Mouse (Mus musculus) lung, postnatal 36 days (tissue): ENCODE measurements at regions not wholly inside any gene's neighbourhood (a gene's known extent, or its start where the extent isn't known, plus 50 kb on each side); places are given as distances from the start of the nearest gene placed in this dataset.
"Not testable (repeated sequence)": the region's sequence is repeated elsewhere in the genome, so short reads cannot be mapped to it uniquely, and the experiment has no call there.

ENCODE experiments used
- DNase-seq: peaks from one replicate; pipeline ENCODE4 v3.0.0; 2022; ENCODE audit warnings: mixed read lengths

DNA sequence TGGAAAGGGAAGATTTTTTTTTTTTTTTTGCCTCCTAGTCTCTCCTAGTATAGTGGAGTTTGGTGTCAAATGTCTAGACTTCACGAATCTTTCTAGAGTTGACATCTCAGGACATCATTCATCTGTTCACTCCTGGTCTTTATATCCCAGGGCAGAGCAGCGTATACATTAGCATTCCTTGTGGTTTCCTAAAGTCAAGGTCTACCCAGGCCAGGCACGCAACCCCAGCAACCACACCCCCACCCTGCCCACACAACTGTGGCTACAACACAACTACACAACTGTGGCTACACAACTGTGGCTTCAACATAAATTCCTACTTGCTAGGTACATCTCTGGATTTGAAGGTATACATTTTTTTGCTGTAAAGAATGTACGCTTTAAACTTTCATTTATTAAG lies 122.2 kb downstream of the Ppp1r3a start:
- DNase-seq, result no peak

DNA sequence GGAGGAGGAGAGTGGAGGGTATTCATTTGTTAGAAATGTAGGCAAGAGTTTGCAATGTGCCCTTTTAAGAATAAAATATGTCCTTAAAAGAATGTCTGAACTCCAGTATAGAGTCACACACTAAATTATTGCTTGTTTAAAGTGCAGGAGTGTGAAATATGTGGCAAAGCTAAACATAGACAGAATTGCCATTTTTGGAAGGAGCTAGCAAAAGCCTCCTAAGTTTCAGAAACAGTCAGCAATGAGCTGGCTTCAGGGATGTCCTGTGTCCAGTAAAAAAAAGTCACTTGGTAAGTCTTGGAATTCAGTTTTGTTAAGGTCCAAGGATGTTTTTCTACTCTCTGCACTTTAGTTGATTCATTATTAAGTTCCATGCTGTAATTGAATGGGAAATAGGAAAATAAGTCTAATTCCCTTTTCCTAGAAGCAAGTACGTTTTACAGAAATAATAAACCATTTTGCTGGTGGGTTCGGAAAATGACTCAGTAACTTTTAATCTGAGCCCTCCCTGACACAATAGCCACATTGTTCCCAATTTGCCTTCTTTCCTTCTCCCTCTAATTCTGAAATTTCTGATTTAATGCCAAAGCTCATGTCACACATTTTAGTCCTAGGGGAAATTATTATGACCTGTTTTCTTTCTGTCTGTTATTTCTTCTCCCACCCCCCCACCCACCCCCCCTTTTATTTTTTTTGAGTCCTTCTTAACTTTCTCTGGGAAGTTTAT lies 123.2 kb downstream of the Ppp1r3a start:
- no peak for DNase-seq

DNA sequence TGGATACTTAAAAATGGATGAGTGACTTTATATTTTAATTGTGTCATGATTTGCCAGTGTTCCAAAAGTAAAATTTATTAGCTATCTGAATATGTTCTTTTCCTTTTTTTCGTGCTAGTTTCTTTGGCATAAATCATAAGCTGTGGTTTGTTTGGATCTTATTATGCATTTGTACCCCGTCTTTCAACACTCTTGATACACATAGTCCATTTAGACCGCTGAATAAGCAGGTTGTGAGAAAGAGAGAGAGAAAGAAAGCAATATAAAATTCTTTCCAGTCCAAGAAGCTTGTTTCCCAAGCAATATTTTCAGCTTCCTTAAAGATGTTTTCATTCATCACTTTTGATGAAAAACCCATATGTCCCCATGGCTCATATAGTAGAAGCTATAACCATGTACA lies 138.4 kb downstream of the Ppp1r3a start:
- DNase-seq, result no peak

DNA sequence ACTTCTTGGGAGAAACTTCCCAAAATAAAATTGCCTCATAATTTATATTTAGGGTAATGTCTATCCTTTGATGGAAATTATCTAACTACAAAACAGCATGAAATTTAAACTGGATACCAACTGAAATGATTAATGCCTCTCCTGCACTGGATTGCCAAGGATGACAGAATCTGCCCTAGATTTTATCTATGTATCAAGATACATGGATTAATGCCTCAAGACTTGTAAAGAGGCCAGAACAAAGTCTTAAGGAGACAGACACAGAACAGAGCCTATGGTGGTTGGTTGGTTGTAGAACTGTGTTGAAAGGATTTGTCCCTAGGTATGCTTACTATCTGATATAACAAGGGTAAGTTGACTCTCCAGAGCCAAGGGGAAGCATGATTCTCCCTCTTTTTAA lies 147.0 kb downstream of the Ppp1r3a start:
- no peak for DNase-seq

DNA sequence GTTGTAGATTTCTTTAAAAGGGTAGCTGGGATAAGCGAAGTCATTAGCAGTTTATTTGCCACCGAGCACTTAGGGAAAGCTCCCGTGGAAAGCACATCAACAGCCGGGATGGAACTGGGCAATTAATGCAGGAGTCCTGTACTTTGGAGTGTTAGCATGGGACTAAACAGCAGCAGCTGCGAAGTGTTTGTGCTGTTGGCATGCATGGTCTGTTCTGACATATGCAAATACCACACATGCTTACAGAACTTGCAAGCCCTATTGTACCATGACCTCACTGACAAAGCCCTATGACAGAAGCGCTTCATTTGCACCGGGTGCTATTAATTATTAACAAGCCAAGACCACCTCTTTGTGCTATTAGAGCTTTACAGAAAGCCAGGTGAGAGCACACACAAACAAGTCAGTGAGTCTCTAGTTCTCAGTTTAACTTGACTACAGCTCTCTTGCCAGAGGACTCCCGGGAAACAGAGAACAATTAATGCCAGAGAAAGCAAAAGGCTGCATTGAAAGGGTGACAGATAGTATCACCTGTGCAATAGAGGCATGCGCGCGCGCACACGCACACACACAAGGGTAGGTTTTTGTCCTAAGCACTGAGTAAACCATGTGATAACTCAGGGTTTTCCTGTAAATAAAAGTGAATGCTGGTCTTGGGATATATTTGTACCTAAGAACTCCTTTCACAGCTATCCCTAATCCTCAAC lies 154.4 kb downstream of the Ppp1r3a start:
- peak; percentile 16 for DNase-seq

DNA sequence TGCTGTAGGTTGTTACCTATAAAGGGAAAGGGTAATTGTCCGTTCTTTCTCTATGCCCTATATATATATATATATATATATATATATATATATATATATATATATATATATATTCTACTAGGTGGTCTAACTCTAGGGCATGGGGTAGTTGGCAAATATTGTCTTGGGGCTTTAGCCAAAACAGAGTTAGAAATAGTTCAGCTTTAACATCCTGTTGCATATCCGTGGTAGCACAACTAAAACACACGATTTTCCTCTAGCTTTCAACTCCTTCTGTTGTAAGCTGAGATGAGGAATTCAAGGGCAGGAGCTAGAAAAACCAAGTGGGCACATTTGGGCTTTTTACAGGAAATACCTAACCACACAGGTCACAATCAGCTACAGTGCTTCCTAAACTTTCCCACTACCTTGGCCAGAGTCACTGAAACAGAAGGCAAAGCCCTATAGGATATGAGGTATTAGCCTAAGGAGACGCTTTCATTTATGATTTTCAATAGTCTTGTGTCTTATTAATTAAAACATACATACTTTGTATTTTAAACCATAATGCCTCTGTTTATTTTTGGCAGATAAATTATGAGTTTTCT lies 158.1 kb downstream of the Ppp1r3a start:
- no peak for DNase-seq

DNA sequence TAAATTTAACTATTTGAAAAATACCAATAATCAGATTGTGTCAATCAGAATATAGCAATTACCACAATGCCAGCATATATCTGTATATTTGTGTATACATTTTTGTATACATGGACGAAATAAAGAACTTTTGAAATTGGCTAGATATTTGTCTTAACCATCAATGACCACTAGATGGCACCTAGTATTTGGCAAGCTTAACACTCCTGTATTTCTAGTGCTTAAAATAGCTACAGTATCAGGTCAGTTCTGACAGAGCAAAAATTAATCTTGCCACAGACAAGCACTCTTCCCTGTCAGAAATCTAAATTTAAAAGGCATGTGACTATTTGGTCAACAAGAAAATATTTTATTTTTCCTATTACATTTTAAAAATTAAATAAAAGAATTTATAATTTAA lies 169.2 kb downstream of the Ppp1r3a start:
- DNase-seq, result peak; percentile 36

DNA sequence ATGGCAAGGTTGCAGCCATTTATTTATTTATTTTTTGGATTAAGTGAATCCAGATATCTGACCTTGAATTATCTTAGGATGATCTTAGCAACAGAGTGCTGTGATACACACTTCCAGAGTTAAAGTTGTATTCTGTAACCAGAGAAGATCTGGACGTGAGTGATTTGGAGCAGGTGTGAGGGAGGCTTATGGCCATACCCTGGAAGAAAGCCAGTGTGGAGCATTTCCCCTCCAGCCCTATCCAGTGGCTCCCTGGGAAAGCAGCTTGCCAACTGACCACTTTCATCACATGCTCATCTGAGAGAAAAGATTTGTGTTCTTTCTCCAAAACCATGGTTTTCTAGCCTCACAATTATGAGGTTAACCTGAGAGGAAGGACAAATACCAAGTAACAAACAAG lies 171.2 kb downstream of the Ppp1r3a start:
- no peak for DNase-seq

DNA sequence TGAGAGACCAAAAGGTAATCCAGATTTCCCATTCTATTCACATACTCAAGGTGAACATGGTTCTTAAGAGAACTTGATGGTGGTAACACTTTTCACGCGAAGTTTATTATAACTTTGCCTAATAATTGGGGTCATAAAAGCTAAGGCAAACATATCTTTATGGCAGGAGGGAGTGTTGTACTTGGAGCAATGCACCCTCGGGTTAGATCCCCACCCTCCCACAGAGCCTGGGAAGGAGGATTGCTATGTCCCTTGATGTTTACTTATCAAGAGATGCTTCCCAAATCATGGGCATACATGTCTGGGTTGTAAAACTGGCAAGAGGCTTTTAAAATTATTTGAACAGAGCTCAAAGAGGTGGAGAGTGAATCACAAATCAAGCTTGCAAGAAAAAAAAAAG lies 180.5 kb downstream of the Ppp1r3a start:
- no peak for DNase-seq

DNA sequence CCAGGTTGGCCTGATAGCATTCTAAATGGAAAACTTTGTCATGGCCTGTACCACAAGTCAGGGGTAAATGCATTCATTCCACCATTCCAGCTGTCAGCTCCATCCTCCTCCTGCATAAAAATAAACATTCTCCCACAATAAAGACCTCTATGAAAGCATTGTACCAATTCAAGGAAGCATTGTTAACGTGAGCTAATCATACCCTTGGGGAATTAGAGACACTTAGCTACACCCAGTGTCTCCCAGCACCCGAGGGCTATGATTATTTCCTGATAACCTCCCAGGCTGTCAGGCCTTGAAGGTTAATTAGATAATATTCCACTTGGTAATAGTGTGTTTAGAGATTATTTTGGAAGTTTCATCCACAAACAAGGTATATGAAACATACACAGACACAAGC lies 182.1 kb downstream of the Ppp1r3a start:
- no peak for DNase-seq

DNA sequence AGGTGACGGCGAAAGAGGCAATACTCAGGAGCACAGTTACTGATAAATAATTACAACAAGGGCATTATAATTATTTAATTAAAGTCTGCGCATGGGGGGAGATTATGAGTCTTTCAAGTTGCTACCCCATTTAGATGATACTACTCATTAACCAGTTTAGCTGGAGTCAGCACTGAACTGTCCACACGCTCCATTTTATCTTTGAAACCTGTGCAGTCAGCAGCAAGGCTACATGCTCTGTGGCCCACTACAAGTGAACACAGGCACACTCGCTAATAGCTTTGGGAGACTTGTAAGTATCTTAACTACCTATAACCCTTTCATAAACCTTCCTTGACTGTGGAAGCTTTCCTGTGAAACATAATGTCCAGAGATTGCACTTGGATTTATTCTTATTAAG lies 214.7 kb downstream of the Ppp1r3a start:
- DNase-seq, result no peak

DNA sequence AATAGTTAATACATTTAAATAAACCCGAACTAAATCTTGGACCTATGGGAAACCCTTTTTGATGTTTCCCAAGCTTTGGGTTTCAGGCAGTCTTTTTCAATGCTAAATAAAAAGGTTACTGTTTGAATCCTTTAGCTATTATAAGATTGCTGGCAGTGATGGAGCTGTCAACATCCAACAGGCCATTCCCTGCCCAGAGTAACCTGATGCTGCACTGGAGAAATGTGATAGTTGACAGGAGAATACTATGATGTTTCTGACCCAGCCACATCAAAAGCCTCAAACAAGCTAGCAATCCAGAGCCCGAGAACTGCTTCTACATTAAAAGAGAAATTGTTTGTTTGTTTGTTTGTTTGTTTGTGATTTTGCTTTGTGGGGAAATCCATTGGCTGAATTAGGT lies 226.0 kb downstream of the Ppp1r3a start:
- no peak for DNase-seq

DNA sequence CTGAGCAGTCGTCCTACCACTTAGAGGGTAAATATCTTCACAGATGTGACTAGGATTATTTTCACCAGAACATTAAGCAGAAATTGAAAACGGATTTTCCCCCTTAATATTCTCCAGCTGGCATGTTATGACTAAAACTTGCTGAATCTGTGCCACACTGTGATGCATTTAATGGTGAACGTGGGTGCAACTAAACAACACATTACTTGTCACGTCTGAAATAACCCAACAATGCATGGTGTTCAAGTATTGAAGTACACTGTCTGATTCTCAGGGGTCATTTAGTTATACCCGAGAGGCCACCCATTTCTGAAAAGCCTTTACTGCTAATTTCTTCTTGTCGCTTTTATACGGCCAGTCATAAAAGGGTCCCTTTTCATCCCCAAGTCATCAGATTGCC lies 226.5 kb downstream of the Ppp1r3a start:
- no peak for DNase-seq

DNA sequence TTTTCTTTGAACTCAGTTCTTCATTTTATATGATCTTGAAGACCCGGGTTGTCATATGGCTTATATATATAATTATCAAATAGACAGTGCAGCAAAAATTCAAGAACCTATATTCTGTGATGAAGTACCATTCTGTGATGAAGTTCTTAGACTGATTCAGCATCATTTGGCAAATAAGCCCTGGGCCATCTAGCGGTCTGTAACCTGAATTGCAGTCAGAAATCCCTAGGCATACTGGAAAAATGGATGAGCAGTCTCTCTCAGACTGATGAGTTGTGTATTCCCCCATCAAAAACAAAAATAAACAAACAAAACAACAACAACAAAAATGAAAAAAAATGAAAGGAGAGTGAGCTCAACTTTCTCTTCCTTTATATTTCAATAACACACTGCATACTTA lies 232.3 kb downstream of the Ppp1r3a start:
- peak; percentile 3 for DNase-seq

DNA sequence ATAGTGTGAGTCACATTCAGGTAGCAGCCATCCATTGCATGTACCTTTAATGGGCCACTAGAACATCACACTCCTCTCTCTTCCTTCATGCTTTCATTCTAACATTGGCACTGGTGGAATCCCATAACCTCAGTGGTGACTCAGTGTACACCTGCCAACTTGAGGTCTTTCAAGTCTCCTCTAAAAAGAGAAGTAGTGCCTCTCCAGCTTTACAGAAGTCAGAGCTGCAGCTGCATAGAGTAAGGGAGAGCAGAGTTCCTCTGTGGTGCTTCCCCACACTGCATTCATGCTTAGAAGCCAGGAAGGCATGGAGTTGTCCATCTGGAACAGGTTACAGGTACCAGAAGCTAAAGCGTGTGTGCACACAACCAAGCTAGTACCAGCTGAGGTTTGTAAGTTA lies 233.8 kb downstream of the Ppp1r3a start:
- no peak for DNase-seq

DNA sequence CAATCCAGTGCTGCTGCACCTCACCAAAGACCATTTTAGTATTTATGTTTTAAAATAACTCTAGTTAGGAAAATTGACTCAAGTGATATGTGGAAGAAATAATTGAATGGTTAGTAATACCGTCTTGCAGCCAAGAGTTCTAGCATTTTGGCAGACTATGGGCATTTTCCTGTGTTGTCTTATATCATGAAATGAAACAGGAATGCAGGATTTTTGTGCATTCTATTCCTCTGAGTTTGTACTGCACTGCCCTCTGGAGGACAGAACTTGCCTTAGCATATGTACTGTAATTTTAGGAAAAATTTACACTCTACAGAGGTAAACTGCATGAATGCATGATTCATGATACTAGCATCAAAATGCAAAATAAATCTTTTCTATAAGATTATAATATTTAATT lies 250.9 kb downstream of the Ppp1r3a start:
- peak; percentile 32 for DNase-seq

DNA sequence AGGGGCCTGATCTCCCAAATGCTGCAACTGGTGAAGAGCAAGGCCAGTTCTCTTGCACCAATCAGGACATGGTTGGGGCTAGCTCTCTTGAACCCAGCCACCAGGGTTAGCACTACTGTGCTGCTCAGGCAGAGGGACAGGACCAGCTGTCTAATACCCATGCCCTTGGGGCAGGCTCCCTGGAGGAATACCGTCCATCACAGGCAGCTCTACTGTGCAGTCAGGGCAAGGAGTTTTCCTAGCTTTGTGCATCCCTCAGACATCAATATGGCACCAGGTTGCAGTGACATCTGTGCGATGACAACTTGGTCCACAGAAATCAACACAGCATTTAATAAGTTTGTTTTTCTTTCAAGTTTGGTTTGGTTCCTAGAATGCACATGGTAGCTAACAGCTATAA lies 254.4 kb downstream of the Ppp1r3a start:
- no peak for DNase-seq

DNA sequence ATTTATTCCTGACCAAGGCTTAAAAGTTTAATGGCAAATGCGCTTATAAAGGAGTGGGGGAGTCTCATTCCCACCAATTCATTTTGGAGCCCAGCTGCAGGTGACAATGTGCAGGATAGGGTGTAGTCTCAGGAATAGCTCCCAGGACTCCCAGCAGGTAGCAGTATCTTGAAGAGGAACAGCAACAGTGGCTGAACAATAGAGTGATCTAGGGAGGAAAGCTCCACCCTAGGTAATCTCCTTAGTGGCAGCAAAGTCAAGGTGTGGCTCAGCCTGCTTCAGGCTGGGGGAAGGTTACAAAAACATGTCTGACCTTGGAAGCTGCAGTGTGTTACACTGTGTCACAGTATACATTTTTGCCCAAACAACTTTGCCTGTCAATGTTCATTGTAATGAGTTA lies 255.2 kb downstream of the Ppp1r3a start:
- not testable (repeated sequence) for DNase-seq

DNA sequence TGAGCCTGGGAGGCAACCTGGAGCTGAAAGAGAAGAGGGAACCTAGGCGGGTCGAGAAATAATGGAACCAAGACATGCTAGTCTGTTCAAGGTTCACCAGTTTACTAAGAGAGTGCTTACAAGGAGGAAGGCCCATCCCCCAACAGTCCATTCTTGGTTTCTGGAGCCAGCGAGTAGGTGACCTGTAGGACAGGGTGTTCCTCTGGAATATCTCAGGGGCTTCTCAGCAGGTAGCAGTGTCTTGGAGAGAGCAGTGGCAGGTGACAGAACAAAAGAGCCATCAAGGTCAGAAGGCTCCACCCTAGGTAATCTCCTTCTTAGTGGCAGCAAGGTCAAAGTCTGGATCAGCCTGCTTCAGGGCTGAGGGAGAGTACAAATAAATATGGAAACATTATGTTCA lies 268.4 kb downstream of the Ppp1r3a start:
- not testable (repeated sequence) for DNase-seq

DNA sequence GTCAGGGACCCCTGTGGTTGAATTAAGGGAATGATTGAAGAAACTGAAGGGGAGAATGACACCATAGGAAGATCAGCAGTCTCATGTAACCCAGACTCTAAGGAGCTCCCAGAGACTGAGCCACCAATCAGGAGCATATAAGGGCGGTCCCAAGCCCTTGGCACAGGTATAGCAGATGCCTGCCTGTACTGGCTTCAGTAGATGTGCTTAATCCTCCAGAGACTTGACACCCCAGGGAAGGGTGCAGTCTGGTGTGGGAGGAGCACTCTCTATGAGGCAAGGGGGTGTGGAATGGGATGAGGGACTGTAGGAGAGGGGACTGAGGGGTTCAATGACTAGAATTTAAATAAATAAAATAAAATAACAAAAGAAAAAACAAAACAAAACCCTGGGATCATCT lies 298.7 kb downstream of the Ppp1r3a start:
- no peak for DNase-seq

DNA sequence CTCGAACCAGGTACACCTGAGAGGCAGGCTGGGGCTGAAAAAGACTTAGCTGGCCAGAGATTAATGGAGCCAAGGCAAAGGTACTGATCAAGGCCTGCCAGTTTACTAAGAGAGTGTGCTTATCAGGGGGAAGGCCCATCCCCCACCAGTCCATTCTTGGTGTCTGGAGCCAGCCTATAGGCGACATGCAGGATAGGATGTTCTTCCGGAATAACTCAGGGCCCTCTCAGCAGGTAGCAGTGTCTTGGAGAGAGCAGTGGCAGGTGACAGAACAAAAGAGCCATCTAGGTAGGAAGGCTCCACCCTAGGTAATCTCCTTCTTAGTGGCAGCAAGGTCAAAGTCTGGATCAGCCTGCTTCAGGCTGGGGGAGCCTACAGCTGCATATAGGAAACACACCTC lies 301.8 kb downstream of the Ppp1r3a start:
- not testable (repeated sequence) for DNase-seq

DNA sequence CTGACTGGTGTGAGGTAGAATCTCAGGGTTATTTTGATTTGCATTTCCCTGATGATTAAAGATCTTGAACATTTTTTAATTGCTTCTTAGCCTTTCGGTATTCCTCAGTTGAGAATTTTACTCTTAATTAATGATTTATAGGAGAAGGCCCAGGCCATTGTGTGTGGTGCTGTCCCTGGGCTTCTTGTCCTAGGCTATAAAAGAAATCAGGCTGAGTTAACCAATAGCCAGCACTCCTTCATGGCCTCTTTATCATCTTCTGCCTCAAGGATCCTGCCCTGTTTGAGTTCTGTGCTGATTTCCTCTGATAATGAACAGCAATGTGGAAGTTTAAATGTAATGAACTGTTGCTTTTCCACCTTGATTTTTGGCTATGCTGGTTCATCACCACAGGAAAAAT lies 323.3 kb downstream of the Ppp1r3a start:
- DNase-seq, result no peak

DNA sequence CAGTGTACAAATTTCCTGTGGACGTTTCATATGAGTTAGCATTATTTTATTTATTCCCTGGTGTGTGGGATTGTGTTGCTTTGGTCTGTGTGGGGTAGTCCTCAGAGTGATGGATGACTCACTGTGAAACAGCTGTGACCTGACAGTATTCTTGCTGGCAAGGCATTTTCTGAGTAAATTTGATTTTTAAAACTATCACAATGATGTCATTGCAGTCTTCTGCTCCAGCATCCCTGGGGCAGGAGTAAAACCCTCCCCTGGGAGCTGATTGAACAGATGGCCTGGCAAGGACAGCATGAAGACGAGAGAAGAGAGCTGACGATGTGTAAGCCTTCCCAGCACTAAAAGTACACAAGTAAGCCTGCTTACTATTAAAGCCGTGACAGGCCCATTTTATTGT lies 345.3 kb downstream of the Ppp1r3a start:
- no peak for DNase-seq

DNA sequence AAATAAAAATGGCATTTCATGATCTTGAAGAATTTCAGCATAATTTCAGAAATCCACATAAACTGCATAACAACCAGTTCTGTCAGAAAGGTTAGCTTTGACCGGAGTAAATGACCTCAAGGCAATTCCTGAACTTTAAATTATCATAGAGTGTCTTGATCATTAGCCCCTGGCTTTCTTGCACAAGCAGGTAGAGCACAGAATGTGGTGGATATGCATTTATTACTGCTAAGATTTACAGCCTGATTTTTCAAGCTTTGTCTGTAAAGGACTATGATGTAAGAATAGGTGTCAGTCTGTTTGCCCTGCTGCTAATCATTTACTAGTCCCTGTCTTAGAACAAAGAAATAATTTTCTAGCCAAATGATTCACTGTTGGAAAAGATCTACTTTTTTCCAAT lies 347.3 kb downstream of the Ppp1r3a start:
- DNase-seq, result no peak
